Mouse (Mus musculus) left cerebral cortex, postnatal 14 days (tissue): Measurements from ENCODE around the gene Nifk. TPM values are rescaled to one million over a fixed set of nuclear protein-coding genes. Genes with fewer than 3 reads are reported as not detected.

Experiments
- DNase-seq, 2 experiments: peaks; one replicate each; pipeline ENCODE4 v3.0.0; 2021 to 2022; ENCODE audit warnings: low spot score in 2 of 2, mixed read lengths in 1 of 2
- intact Hi-C: fragments of 180-260 bp; cut with DNase I; formaldehyde crosslinking; loops from one replicate; pipeline ENCODE4 v1.15.1; 2025
- total RNA-seq, 2 experiments: library from RNA; stranded (reverse); gene quantifications; 2 replicates each; pipeline ENCODE4 v1.2.3; 2021

Gene Nifk
- total RNA-seq, 2 experiments from 2014 or later = 22.6 to 25.2 TPM

DNA sequence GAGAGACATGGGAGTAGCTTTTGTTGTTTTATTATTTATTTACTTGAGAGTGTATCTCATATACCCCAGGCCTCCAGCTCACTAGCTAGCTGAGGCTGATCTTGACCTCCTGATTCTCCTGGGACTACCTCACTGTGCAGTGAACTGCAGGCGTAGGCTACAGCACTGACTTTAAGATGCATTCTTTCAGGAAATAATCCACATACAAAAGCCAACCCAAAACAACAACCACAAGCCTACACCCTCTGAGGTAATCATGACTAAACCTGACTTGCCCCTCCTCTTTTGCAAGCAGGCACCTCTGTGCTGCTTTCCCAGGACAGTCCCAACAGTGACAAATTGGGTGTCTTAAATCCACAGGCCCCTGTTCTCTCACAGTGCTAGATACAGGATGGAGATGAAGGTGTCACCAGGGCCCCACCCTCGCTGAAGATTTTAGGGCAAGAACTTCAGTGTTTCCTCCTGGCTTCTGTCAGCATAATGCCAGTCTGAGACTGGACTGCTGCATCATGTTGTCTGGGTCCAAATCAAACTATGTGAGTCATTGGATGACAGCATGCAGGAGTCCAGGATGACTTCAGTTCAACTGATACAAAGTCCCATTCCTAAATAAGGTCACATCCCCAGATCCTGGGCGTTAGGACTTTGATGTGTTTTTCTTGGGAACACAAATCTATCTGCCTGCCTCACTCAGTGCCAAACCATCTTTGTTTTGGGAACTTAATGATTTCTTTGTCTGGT lies 47.3 kb downstream of the Nifk start:
- intact Hi-C loops = no loop called here
- no peak for DNase-seq

- intact Hi-C loops = no loop called here
- DNase-seq = peak in 1 of 2 experiments; percentile 10
These were observed 56.1 kb downstream of the Nifk start for GRCm38 (mm10) chr1:118377784-118378183.

- intact Hi-C loops = no loop called here
- no peak for DNase-seq
These were observed 58.6 kb downstream of the Nifk start for GRCm38 (mm10) chr1:118380105-118380786.

Other genes with a start within 250 kb of the Nifk start
- gene Gm29106, start 145.3 kb upstream of the Nifk start, total RNA-seq = not detected
- gene Tsn, start 10.1 kb upstream of the Nifk start, total RNA-seq = 100 to 1,000 TPM; 101 TPM
- gene Clasp1, start 67.2 kb downstream of the Nifk start, total RNA-seq = 100 to 1,000 TPM; 119 to 135 TPM